Mouse (Mus musculus) liver, postnatal 0 days (tissue): ENCODE measurements around the gene Tagln3. TPM values are rescaled to one million over a fixed set of nuclear protein-coding genes. Genes with fewer than 3 reads are reported as not detected.

ENCODE experiments used
- ATAC-seq: fragments of 200-750 bp; cut with Nextera tagmentation; 2 replicates; pipeline ENCODE4 v1.8.0; 2017; ENCODE audit warnings: mild to moderate bottlenecking, moderate library complexity
- DNase-seq: peaks from one replicate; pipeline ENCODE4 v3.0.0-alpha.2; 2016
- H3K27ac ChIP-seq: fragments of 300-500 bp; sonication (generic); 2 replicates; pipeline ENCODE4 v1.5.1; 2014; ENCODE audit warnings: antibody characterized with exemption, moderate library complexity, mild to moderate bottlenecking, low read depth
- H3K27me3 ChIP-seq: fragments of 300-500 bp; sonication (generic); 2 replicates; pipeline ENCODE4 v1.6.1; 2014; ENCODE audit warnings: low read length, control low read depth, mixed read lengths; ENCODE audit not compliant: insufficient read depth
- H3K36me3 ChIP-seq: fragments of 300-500 bp; sonication (generic); replicated peaks from 2 replicates; pipeline ENCODE4 v1.6.1; 2014; ENCODE audit warnings: mild to moderate bottlenecking, control low read depth, low read length, moderate library complexity, mixed read lengths; ENCODE audit not compliant: insufficient read depth
- H3K4me1 ChIP-seq: fragments of 300-500 bp; sonication (generic); 2 replicates; pipeline ENCODE4 v1.6.1; 2014; ENCODE audit warnings: antibody characterized with exemption, mild to moderate bottlenecking, control low read depth; ENCODE audit not compliant: insufficient read depth
- H3K4me2 ChIP-seq: fragments of 300-500 bp; sonication (generic); 2 replicates; pipeline ENCODE4 v1.6.1; 2014; ENCODE audit warnings: low read depth, mild to moderate bottlenecking, low read length, moderate library complexity, mixed read lengths
- H3K4me3 ChIP-seq: fragments of 300-500 bp; sonication (generic); 2 replicates; pipeline ENCODE4 v1.5.1; 2014; ENCODE audit warnings: low read depth, low read length
- H3K9ac ChIP-seq: fragments of 300-500 bp; sonication (generic); replicated peaks from 2 replicates; pipeline ENCODE4 v1.6.1; 2014; ENCODE audit warnings: mild to moderate bottlenecking, moderate library complexity
- H3K9me3 ChIP-seq: fragments of 300-500 bp; sonication (generic); 2 replicates; pipeline ENCODE4 v1.6.1; 2016; ENCODE audit warnings: mild to moderate bottlenecking, control low read depth, low read length, mixed read lengths
- CTCF ChIP-seq: sonication (generic); IDR thresholded peaks from 2 replicates; pipeline ENCODE4 v1.5.1; 2016; ENCODE audit warnings: antibody characterized with exemption, low read depth
- EP300 ChIP-seq: IDR thresholded peaks from 2 replicates; pipeline ENCODE4 v1.6.1; 2016; ENCODE audit warnings: antibody characterized with exemption, low read depth, mild to moderate bottlenecking
- polyA plus RNA-seq: library from polyadenylated mRNA; unstranded; fragments of >200 nt; fragmentation: Nextera tagmentation; extraction: Ambion mirVana; gene quantifications from 2 replicates; pipeline ENCODE4 v1.2.1, GENCODE M21; 2015

Gene Tagln3
- polyA plus RNA-seq, 1 experiment from 2014 or later: not detected

DNA sequence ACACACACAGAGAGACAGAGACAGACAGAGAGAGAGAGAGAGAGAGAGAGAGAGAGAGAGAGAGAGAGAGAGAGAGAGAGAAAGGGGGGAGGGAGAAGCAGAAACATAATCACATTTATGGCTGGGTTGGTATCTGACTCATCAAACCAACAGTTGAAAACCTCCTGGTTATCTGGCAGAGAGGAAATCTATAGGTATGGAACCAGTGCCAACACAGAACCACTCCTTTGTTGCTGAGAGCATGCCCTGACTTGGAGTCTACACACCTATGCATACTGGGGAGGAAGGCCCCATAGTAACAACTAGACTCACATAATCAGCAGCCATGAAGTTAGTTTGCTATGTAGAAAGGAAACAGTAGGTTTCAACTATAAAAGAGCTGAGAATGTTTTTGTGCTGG lies 62.0 kb downstream of the Tagln3 start:
- no peak overlapping the region for H3K4me2 ChIP-seq
- no peak for ATAC-seq
- DNase-seq: no peak
- H3K4me1 ChIP-seq: no peaks in the 10 kb centered on the region
- no peak overlapping the region for H3K9ac ChIP-seq
- H3K27me3 ChIP-seq: no peaks in the 10 kb centered on the region
- no peaks in the 10 kb centered on the region for H3K36me3 ChIP-seq
- no peak for TF ChIP-seq CTCF
- TF ChIP-seq EP300: no peak
- H3K4me3 ChIP-seq: no peak overlapping the region
- no peak overlapping the region for H3K27ac ChIP-seq
- no peaks in the 10 kb centered on the region for H3K9me3 ChIP-seq

Other genes starting within 250 kb of the Tagln3 start
- gene Gm609, start 231.6 kb downstream of the Tagln3 start, polyA plus RNA-seq: 0.13 and 0.14 TPM in 2 replicates
- not detected in 2 replicates for gene Gm17783, start 192.6 kb downstream of the Tagln3 start, polyA plus RNA-seq
- gene Slc9c1, start 189.3 kb downstream of the Tagln3 start, polyA plus RNA-seq: not detected in 2 replicates
- 2.4 and 2.8 TPM in 2 replicates for gene Gcsam, start 114.2 kb downstream of the Tagln3 start, polyA plus RNA-seq
- 0.30 and 0.34 TPM in 2 replicates for gene BC016579, start 70.5 kb downstream of the Tagln3 start, polyA plus RNA-seq
- gene Tmprss7, start 30.9 kb downstream of the Tagln3 start, polyA plus RNA-seq: 0.14 TPM in 2 replicates
- 13.9 TPM in 2 replicates for gene Abhd10, start 18.3 kb upstream of the Tagln3 start, polyA plus RNA-seq
- 7.4 and 9.8 TPM in 2 replicates for gene Phldb2, start 229.0 kb upstream of the Tagln3 start, polyA plus RNA-seq